Mouse (Mus musculus) fat pad, adult 2 months (tissue): ENCODE measurements around the gene Shisa3.

Experiments used
- DNase-seq: peaks from one replicate; pipeline ENCODE4 v3.0.0-alpha.2; 2011; ENCODE audit warnings: low read depth, low spot score; ENCODE audit errors: extremely low read depth

Gene Shisa3

DNA sequence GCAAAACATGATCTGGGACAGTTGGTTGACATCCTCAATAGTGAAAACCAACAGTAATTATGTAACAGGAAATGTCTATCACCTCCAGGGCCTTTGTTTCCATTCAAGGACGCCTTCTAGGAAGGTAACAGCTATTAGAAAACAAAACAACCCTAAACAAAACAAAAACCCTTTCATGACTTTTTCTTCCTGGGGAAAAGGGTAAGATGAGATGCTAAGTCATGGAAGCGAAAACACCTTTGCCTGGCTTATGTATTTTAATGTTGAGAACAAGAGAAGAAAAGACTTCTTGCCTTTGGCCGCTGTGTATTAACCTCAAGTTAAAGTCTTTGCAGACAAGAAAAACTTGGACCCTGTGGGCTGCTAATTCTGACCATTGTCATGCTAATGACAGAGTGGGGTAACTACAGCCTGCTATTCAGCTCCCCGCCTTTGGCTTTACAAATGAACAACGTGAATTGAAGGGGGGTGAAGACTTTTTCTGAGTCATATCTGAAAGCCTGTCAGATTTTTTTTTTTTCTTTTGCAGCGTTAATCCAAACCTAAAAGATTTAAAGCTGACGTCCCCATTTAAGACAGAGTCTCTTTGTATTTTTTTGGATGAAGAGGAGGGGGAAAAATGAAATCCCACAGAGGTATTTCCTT, 25.6 kb downstream of the Shisa3 start:
- DNase-seq: no peak

DNA sequence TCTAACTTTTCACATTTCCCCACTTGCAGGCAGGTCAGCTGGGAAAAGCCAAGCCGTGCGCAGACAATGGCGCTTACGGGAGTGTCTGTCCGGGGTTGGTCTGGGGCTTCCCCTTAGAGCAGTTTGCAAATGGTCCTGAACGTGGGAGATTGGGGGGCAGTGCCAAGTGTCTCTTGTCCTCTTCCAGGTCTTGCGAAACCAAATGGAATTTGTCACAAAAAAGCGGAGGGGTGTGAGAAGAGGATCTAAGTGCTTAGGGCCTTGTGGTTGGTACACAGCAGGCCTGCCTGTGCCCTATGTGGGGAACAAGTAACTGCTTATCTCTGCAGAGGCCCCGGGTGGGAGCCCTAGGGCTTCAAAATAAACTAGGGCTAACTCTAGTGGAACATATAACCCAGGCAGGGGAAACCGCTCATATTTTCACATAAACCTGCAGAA, 26.2 kb downstream of the Shisa3 start:
- no peak for DNase-seq

- no peak for DNase-seq
Measured at GRCm38 (mm10) chr5:67634339-67634738, 26.7 kb downstream of the Shisa3 start.

DNA sequence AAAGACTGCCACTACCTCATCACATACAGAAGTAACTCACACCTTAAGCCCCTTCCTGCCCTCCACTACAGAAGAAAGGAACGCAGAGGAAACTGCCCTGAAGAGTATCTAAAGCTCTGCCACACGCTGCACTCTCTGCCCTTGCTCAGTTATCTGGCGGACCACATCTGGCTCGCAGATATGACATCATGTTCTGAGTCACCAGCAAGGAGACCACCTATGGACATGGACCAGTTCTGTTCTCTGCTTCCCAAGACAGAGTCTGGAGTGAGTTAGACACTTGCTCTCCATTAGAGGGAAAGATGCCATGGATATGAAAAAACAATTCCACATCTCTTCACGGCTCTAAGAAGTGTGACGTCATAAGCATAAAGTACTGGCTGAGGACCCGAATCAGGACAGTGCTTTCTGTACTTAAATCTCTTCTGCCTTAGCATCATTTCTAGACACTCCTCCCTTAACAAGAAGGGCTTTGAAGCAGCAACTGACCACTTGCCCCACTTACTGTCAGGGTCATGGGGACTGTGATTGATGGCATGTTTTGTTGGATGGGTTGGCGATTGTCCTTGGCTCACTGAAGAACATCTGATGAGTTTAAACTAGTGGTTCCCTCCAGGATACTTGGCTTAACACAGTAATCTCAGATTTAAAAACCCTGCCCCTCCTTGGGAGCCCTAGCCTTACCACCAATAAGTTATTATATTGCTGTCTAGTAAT, 33.1 kb downstream of the Shisa3 start:
- no peak for DNase-seq

- no peak for DNase-seq
Measured at GRCm38 (mm10) chr5:67641406-67642120, 33.9 kb downstream of the Shisa3 start.

DNA sequence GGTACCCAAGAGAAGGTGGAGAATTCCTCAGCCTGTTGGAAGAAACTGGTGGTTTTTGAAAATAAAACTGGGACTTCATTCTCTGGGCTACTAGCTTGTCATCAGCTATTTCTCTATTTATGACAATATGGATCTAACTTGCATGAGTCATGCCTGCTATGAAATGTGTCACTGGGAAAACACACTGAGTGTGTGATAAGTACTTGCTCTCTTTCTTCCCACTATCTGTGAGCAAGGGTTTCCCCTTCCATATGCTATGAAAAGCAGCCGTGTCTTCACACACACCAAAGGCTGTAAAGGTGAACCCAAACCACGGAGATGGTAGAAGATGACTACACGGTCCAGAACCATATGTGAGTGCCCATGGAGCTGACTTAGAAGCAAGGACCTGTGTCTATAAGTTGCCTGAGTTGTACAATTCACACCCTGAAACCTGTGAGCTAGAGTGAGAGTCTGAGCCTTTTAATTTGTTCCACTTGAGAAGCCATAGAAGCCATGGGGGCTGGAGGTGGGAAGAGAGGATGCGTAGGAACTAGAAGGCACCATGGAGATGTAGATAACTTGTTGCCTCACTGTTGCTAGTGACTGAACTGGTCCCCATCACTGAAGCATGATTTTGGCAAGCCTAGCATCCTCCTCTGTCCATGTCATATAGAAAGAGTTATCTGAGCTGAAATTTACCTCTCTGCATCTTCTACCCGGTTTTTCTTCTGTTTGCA, 36.0 kb downstream of the Shisa3 start:
- no peak for DNase-seq

GRCm38 (mm10) chr5:67646756-67647529, 39.3 kb downstream of the Shisa3 start:
- DNase-seq: no peak

GRCm38 (mm10) chr5:67647568-67647967, 39.9 kb downstream of the Shisa3 start:
- DNase-seq: no peak

DNA sequence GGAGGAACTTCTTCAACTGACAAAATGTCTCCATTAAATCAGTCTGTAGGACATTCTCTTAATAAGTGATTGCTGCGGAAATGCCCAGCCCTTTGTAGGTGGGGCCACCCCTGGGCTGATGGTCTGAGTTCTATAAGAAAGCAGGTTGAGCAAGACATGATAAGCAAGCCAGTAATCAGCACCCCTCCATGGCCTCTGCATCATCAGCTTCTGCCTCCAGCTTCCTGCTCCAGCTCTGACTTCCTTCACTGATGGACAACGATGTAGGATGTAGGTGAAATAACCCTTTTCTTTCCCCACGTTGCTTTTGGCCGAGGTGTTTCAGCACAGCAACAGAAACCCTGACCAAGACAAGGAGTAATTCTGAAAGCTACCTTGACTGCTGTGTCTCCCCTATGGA, 41.5 kb downstream of the Shisa3 start:
- DNase-seq: no peak

GRCm38 (mm10) chr5:67650021-67650420, 42.3 kb downstream of the Shisa3 start:
- no peak for DNase-seq

DNA sequence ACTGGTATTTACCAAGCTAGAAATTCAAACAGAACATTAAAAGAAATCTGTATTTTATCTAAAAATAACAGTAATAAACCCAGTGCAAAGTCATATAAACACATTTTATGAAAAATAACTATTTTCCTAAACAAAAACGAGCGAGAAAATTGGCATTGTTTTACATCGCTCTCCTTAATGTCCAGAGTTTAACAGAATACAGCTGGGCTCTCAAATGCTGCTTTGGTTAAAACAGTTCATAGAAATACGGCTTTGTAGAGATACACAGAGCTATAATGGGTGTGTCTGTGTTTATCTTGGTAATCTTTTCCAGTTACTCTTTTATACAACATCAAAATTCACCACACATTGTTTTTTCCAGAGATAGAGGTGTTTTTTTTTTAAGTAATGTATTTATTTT, 44.8 kb downstream of the Shisa3 start:
- DNase-seq: no peak

- DNase-seq: no peak
Measured at GRCm38 (mm10) chr5:67653543-67653942, 45.9 kb downstream of the Shisa3 start.

GRCm38 (mm10) chr5:67654572-67654971, 46.9 kb downstream of the Shisa3 start:
- DNase-seq: no peak

DNA sequence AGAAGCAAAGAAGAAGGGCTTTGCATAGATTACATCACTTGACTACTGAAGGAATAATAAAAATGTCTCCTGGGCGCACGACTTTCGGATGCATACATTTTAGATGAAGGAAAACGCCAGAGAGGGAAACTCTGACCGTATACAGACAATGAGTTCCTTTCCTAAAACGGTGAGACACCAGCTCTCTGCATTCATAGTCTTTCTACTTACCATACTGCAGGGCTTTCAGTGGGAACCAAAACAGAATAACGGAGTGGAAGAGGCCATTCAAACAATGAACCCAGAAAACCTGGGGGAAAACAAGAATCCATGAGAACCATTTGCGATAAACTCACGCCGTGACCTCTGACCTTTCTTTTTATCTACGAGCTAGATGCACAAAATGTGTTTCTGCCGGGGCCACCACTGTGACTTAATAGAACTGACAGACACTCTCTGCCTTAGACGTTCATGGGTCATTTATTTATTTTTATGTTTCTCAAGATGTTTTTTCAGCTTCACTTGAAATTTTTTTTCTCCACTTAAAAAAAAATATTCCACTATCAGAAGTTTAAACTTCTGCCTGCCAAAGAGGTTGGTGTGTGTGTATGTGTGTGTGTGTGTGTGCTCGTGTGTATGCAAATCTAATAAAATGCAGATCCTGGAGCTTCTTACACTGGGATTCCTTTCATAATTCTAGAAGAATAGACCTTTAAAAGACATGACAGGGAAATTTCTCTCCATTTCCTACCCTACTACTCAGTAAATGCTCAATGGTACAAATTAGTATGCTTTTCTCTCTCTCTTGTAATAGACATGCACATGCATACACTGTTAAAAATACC, 48.2 kb downstream of the Shisa3 start:
- DNase-seq: no peak

GRCm38 (mm10) chr5:67656821-67657259, 49.2 kb downstream of the Shisa3 start:
- no peak for DNase-seq

GRCm38 (mm10) chr5:67659864-67660263, 52.2 kb downstream of the Shisa3 start:
- no peak for DNase-seq

- DNase-seq: no peak
Measured at GRCm38 (mm10) chr5:67662715-67663114, 55.0 kb downstream of the Shisa3 start.

- DNase-seq: no peak
Measured at GRCm38 (mm10) chr5:67669436-67669896, 61.8 kb downstream of the Shisa3 start.

DNA sequence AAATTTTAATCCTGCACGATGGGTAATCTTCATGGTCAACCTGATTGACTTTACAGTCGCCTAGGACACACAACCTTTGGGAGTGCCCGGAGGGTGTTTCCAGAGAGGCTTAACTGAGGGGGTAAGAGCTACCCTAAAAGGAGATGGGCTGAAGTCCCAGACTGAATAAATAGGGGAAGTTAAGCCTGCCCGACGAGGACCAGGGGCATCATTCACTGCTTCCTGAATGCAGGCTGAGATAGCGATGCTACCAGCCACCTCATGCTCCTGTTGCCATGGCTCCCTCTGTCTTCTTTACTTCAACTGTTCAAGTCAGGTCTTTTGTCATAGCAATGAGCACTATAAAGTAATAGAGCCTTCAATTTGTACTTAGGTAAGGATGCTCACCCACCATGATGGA, 62.5 kb downstream of the Shisa3 start:
- DNase-seq: no peak

DNA sequence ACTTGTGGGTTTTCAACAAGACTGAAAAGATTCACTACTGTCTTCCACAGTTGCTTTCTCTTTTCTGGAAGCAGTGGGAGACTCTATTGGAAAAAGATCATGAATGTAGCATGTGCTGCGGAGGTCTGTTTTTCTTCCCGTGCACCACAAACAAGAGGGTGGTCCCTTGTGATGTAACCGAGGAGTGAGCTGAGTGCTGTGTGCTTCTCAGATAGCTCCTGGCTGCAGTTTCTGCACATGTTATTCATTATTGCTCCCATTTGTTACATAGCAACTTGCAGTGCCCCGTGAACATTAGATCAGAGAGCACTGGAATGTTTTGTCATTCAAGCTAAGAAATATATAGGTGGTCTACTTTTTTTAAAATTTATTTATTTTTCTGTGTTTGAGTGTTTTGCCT, 65.3 kb downstream of the Shisa3 start:
- no peak for DNase-seq
